Mouse (Mus musculus) forebrain, embryonic 16.5 days (tissue): ENCODE measurements around the gene Tppp2. TPM values are rescaled to one million over a fixed set of nuclear protein-coding genes. Genes with fewer than 3 reads are reported as not detected.

Experiments used
- ATAC-seq: fragments of 200-750 bp; cut with Nextera tagmentation; 2 replicates; pipeline ENCODE4 v1.8.0; 2017; ENCODE audit warnings: mild to moderate bottlenecking, moderate library complexity
- H3K27ac ChIP-seq: fragments of 300-500 bp; sonication (generic); 2 replicates; pipeline ENCODE4 v1.5.1; 2014; ENCODE audit warnings: low read length, control low read depth
- H3K27me3 ChIP-seq: fragments of 300-500 bp; sonication (generic); replicated peaks from 2 replicates; pipeline ENCODE4 v1.6.1; 2014; ENCODE audit warnings: low read length; ENCODE audit not compliant: control insufficient read depth, insufficient read depth
- H3K36me3 ChIP-seq: fragments of 300-500 bp; sonication (generic); 2 replicates; pipeline ENCODE4 v1.6.1; 2014; ENCODE audit not compliant: control insufficient read depth, insufficient read depth
- H3K4me1 ChIP-seq: fragments of 300-500 bp; sonication (generic); replicated peaks from 2 replicates; pipeline ENCODE4 v1.6.1; 2014; ENCODE audit warnings: low read length; ENCODE audit not compliant: control insufficient read depth, insufficient read depth
- H3K4me2 ChIP-seq: fragments of 300-500 bp; sonication (generic); 2 replicates; pipeline ENCODE4 v1.6.1; 2014; ENCODE audit warnings: mild to moderate bottlenecking, low read length, control low read depth
- H3K4me3 ChIP-seq: fragments of 300-500 bp; sonication (generic); replicated peaks from 2 replicates; pipeline ENCODE4 v1.5.1; 2014; ENCODE audit warnings: mild to moderate bottlenecking, low read length, control low read depth
- H3K9ac ChIP-seq: fragments of 300-500 bp; sonication (generic); replicated peaks from 2 replicates; pipeline ENCODE4 v1.6.1; 2014; ENCODE audit warnings: low read depth, low read length, control low read depth
- H3K9me3 ChIP-seq: fragments of 300-500 bp; sonication (generic); 2 replicates; pipeline ENCODE4 v1.6.1; 2016; ENCODE audit warnings: low read length; ENCODE audit not compliant: control insufficient read depth
- WGBS: fragments of 180-500 bp; shearing (Covaris S2); extraction: QIAGEN DNeasy Blood & Tissue Kit; methylation state at CpG from one replicate; pipeline ENCODE4 v1.1.7; 2014; 5-methylcytosine and 5-hydroxymethylcytosine counted together
- polyA plus RNA-seq: library from polyadenylated mRNA; unstranded; fragments of >200 nt; fragmentation: Nextera tagmentation; extraction: Ambion mirVana; gene quantifications from 2 replicates; pipeline ENCODE4 v1.2.1, GENCODE M21; 2015

Tppp2 gene
- polyA plus RNA-seq, 1 experiment from 2014 or later: not detected

DNA sequence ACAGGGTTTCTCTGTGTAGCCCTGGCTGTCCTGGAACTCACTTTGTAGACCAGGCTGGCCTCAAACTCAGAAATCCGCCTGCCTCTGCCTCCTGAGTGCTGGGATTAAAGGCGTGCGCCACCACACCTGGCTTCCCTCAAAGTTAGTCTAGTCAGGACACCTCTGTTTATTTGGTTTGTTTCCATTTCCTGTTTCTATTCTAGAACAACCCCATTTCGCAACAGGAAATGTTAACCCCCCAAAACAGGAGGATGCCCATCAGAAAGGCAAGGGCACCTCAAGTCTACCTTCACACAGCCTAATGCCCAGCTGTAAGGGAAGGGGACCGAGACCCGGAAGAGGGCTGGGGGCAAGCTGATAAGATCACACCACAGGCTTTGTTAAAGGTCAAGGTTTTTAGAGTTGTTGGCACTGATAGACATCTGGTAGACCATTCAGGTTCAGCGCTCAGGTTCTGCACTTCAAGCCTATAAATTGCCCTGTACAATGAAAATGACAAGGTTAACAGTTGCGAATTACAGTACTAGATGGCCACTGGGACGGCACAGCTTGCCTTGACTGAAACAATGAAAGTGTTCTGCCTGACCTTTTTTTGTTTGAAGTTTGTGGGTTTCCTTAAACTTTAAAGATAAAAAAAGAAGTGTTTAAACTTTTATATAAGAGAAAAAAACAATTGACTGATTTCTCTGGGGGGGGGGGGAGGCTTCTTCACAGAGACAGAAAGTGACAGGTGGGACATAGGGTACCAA is 25.9 kb upstream of the Tppp2 start, which contains the start of gene Slc39a2:
Slc39a2 (plus strand) TSS at position 699 of the 749 bp plus-strand sequence.
- WGBS: 94% methylated on average over 9 of the region's 9 CpGs
- H3K27me3 ChIP-seq: no peaks in the 10 kb centered on the region
- H3K4me2 ChIP-seq: no peak within 1 kb of the TSS
- H3K9me3 ChIP-seq: no peaks in the 10 kb centered on the region
- H3K36me3 ChIP-seq: peaks cover 23% of the 10 kb centered on the region
- ATAC-seq: no peak
- H3K27ac ChIP-seq: no peak within 1 kb of the TSS
- H3K9ac ChIP-seq: no peak within 1 kb of the TSS
- no peaks in the 10 kb centered on the region for H3K4me1 ChIP-seq
- H3K4me3 ChIP-seq: no peak within 1 kb of the TSS

DNA sequence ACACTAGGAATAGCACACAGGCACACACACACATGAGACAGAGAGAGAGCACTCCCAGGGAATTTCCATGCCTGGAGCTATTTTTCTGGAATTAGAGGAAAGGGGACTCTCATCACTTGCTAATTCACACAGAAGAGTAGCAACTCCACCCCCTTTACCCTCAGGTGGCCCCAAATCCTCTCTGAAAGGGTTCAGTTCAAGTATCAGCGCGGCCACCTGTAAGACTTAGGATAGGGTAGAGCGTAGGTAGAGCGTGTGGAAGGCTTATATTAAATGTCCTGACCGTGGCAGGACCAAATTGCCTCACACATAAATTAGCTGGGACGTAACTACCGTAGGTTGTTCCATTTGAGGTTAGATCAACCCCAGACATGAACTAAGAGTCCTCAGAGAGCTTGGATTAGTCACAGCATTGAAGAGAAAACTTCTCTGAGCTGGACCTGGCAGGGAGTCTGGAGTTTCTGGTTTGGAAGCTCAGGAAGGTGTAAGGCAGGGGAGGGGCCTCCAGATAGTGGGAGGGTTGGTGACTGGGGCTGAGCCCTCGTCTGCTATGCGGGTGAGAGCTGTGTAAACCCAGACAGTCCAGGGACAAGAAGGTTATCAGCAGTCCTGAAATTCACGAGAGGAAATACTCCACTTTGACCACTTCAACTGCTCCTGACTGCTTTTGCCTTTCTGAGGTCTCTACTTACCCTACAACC is 25.0 kb upstream of the Tppp2 start:
- WGBS: 35% methylated on average over 10 of the region's 10 CpGs
- Histone ChIP-seq H3K9me3 (no peaks in the 10 kb centered on the region), H3K27ac (no peak overlapping the region), H3K36me3 (peaks cover 21% of the 10 kb centered on the region), H3K4me1 (no peaks in the 10 kb centered on the region), H3K4me3 (no peak overlapping the region), H3K4me2 (no peak overlapping the region), H3K27me3 (no peaks in the 10 kb centered on the region), H3K9ac (no peak overlapping the region)
- no peak for ATAC-seq

DNA sequence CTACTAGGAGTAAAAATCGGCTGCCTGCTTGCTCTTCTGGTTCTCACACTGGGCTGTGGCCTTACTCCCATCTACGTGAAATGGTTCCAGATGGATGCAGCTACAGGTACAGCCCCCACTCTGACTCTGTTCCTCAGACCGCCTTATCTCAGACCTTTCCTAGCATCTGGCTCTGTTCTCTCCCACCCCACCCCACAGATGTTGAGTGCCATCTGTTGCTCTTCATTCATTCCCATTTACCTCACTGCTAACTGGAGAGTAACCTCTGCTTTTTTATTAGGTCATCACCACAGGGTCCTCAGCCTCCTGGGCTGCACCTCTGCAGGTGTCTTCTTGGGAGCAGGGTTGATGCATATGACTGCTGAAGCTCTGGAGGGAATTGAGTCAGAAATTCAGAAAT is 24.4 kb upstream of the Tppp2 start:
- H3K9me3 ChIP-seq: no peaks in the 10 kb centered on the region
- ATAC-seq: no peak
- H3K27ac ChIP-seq: no peak overlapping the region
- 64% methylated on average over 3 of the region's 3 CpGs for WGBS
- no peaks in the 10 kb centered on the region for H3K4me1 ChIP-seq
- H3K27me3 ChIP-seq: no peaks in the 10 kb centered on the region
- H3K4me3 ChIP-seq: no peak overlapping the region
- no peak overlapping the region for H3K9ac ChIP-seq
- no peak overlapping the region for H3K4me2 ChIP-seq
- H3K36me3 ChIP-seq: peaks cover 21% of the 10 kb centered on the region

DNA sequence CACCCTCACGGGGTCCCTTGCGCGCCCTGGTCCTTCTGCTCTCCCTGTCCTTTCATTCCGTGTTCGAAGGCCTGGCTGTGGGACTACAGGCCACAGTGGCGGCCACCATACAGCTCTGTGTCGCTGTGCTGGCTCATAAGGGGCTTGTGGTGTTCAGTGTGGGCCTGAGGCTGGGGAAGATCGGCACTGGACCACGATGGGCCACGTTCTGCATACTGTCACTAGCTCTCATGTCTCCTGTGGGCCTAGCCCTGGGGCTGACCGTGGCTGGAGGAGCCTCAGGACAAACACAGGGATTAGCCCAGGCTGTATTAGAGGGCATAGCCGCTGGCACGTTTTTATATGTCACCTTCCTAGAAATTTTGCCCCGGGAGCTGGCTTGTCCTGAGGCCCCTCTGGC is 23.2 kb upstream of the Tppp2 start:
- Histone ChIP-seq H3K4me2 (no peak overlapping the region), H3K9me3 (no peaks in the 10 kb centered on the region), H3K27me3 (no peaks in the 10 kb centered on the region), H3K4me3 (no peak overlapping the region), H3K9ac (no peak overlapping the region), H3K36me3 (peaks cover 14% of the 10 kb centered on the region), H3K27ac (no peak overlapping the region), H3K4me1 (no peaks in the 10 kb centered on the region)
- WGBS: 83% methylated on average over 14 of the region's 14 CpGs
- no peak for ATAC-seq

DNA sequence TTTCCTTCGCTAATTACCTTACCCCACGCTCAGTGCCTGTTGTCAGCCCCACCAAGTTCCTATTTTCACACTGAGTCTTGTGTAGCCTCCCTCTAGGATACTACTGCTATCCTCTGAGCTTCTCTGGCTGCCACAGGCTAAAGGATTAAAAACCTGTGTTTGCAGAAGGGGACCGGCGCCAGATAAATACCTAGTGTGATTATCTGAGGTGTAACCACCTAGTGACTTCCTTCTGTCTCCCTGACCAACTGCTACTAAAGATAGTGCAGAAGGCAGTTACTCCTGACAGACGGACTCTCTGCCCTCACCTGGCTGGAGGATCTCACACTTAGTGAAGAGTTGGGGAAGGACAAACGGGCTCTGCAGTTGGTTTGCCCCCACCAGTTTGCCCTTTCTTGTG is 22.2 kb upstream of the Tppp2 start:
- Histone ChIP-seq H3K27me3 (no peaks in the 10 kb centered on the region), H3K4me1 (no peaks in the 10 kb centered on the region), H3K9ac (no peak overlapping the region), H3K27ac (no peak overlapping the region), H3K4me3 (no peak overlapping the region), H3K36me3 (peaks cover 10% of the 10 kb centered on the region), H3K4me2 (no peak overlapping the region), H3K9me3 (no peaks in the 10 kb centered on the region)
- 91% methylated on average over 6 of the region's 6 CpGs for WGBS
- ATAC-seq: no peak

DNA sequence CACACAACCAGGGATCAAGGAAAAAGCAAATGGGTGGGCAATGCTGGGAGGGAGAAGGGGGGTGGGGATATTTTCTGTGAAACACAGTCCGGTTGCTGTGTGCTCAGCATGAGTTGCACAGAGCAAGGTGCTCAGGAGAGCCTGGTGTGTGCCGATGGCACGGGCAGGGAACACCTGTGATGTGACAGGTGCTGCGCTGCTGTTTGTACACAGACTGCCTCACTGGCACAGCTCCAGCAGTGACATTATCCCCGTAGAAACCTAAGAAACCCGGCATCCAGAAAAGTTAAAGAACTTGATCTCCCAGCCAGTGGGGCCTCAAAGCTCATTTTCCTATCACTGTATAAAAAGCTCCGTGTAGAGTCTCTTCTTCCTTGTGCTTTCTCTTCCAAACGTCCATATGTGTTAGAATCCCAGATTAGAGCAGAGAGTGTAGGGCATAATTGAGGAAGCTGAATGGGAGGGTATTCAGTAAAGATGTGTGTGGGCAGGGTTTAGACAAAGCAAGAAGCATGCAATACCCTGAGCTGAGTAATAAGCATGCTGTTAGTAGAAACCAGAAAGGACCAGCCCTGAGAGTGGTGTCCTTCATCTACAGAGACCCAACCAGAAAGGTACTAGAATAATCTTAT is 21.6 kb upstream of the Tppp2 start:
- 59% methylated on average over 8 of the region's 8 CpGs for WGBS
- no peaks in the 10 kb centered on the region for H3K9me3 ChIP-seq
- no peak for ATAC-seq
- H3K9ac ChIP-seq: no peak overlapping the region
- no peaks in the 10 kb centered on the region for H3K27me3 ChIP-seq
- no peak overlapping the region for H3K4me3 ChIP-seq
- no peaks in the 10 kb centered on the region for H3K4me1 ChIP-seq
- no peak overlapping the region for H3K4me2 ChIP-seq
- no peak overlapping the region for H3K27ac ChIP-seq
- peaks cover 5% of the 10 kb centered on the region for H3K36me3 ChIP-seq

DNA sequence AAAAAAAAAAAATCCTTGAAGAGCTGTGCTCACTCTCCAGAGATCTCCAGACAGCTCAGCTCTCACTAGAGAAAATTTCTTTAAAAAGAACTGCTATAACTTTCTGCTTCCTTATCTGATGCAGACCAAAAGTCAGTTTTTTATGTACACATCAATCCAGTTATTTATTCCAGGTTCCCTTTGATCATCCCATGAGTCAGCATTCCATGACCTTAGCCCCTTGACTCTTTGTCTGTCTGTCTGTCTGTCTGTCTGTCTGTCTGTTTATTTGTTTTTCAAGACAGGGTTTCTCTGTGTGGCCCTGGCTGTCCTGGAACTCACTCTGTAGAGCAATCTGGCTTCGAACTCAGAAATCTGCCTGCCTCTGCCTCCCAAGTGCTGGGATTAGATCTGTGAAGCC is 18.9 kb upstream of the Tppp2 start:
- Histone ChIP-seq H3K4me3 (no peak overlapping the region), H3K9me3 (no peaks in the 10 kb centered on the region), H3K27ac (no peak overlapping the region), H3K27me3 (no peaks in the 10 kb centered on the region), H3K9ac (no peak overlapping the region), H3K36me3 (no peaks in the 10 kb centered on the region), H3K4me1 (no peaks in the 10 kb centered on the region), H3K4me2 (no peak overlapping the region)
- 97% methylated on average over 1 of the region's 1 CpGs for WGBS
- ATAC-seq: no peak

DNA sequence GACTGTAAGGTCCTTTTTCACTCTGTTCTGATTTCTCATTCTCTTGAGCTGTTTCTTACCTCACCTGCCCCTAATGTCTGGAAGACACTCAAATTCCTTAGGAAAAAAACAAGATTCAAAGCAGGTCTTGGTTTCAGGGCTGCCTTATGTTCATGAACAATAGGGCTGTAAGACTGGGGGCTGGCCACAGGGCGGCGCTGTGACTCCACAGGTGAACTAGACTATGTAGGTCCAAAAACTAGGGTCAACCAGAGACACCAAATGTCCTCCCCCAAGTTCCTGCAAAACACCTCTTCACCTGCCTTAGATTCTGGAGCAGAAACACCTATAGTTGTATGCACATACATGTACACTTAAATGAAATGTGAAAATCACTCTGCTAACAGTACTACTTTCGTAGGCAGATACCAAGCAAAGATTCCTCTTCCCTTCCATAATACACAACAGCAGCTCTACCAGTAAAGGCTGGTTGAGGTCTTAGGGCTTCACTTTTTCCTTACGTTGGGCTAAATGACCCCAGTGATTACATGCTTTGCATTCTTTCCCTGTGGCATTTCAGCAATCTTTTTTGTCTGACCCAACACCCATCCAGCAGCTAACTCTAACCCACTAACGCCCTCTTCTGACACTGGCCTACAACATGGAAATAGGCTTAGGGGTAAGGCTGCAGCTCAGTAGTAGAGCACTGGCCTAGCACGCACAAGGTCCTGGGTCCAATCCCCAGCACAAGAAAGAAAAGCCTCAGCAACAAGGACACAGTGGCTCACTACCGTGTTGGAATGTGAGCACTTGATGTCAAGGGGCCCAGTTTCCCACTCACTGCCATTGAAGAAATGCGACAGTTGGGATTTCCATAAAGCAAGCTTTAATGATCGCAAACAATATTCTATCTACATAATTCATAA is 15.2 kb upstream of the Tppp2 start:
- no peaks in the 10 kb centered on the region for H3K4me1 ChIP-seq
- no peak overlapping the region for H3K9ac ChIP-seq
- no peaks in the 10 kb centered on the region for H3K36me3 ChIP-seq
- H3K27ac ChIP-seq: no peak overlapping the region
- H3K27me3 ChIP-seq: no peaks in the 10 kb centered on the region
- H3K4me2 ChIP-seq: no peak overlapping the region
- no peaks in the 10 kb centered on the region for H3K9me3 ChIP-seq
- H3K4me3 ChIP-seq: no peak overlapping the region
- ATAC-seq: peak; percentile 75
- WGBS: 62% methylated on average over 9 of the region's 9 CpGs

DNA sequence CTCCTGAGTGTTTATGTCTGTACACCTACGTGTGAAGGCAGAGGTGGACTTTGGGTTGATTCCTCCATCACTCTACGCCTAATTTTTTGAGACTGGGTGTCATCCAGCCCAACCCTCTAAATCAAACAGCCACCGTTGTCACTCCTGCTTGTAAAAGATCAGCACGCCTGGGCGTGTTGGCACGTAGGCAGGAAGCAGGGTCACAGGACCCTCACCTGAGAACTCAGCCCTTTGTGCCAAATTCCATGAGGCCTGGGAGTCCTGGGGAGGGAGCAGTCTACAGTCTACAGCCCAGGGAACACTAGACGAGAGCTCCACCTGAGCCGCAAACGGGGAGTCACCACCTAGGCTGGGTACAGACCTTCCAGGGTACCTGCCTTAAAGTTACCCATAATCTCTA is 14.4 kb upstream of the Tppp2 start:
- no peak overlapping the region for H3K4me3 ChIP-seq
- ATAC-seq: no peak
- H3K36me3 ChIP-seq: no peaks in the 10 kb centered on the region
- no peak overlapping the region for H3K4me2 ChIP-seq
- H3K27me3 ChIP-seq: no peaks in the 10 kb centered on the region
- H3K4me1 ChIP-seq: no peaks in the 10 kb centered on the region
- no peak overlapping the region for H3K27ac ChIP-seq
- WGBS: 92% methylated on average over 9 of the region's 9 CpGs
- H3K9ac ChIP-seq: no peak overlapping the region
- H3K9me3 ChIP-seq: no peaks in the 10 kb centered on the region
